In genomic region chr7:62208529-62208928, GRCm38 (mm10) we compare ENCODE assay signal across 12 mouse cellular contexts.
DNase-seq lines count a peak whose midpoint lies in the region; ATAC-seq and TF ChIP-seq lines count a peak whose summit lies in the region.
"Had no signal": no experiment of that assay in that cellular context is flagged by ENCODE, and none has a peak within 500 bp of the region (broad histone marks: within the 10 kb centered on the region; RNA-seq: fewer than 3 reads in every experiment).

No protein-coding gene starts in this region.

- DNase-seq in kidney, adult 9 months, result no peak
- no peak for DNase-seq in embryonic facial prominence, embryonic 14.5 days (ENCODE audit: low spot score)
- DNase-seq in hindbrain, embryonic 11.5 days (ENCODE audit: low spot score), result no peak
- DNase-seq in midbrain, embryonic 14.5 days, result peak; percentile 9
- DNase-seq in thymus, adult 2 months, result no peak
- no peak for DNase-seq in left cerebral cortex, postnatal 4 days
- DNase-seq in urinary bladder, postnatal 36 days (ENCODE audit: low spot score in 2 of 2), result no peak
- DNase-seq: gastrocnemius, postnatal 10 days; liver, postnatal 0 days; thymus, postnatal 25 days had no signal

- peak overlapping the region; percentile 43 for H3K4me2 ChIP-seq in kidney, embryonic 15.5 days
- peak overlapping the region; percentile 47 for H3K4me2 ChIP-seq in embryonic facial prominence, embryonic 14.5 days (ENCODE audit: low read depth, low read length)
- peak overlapping the region; percentile 30 for H3K4me2 ChIP-seq in hindbrain, embryonic 11.5 days (replicated peaks; ENCODE audit: low read depth, low read length)
- H3K4me2 ChIP-seq in midbrain, embryonic 14.5 days (ENCODE audit: low read length), result peak overlapping the region; percentile 59

- intact Hi-C loops in left cerebral cortex, postnatal 4 days (cut with DNase I), result no loop called here

- H3K9ac ChIP-seq in kidney, embryonic 15.5 days, result no peak overlapping the region
- H3K9ac ChIP-seq in embryonic facial prominence, embryonic 14.5 days (ENCODE audit: low read depth, low read length), result peak overlapping the region; percentile 40
- H3K9ac ChIP-seq in hindbrain, embryonic 11.5 days (ENCODE audit: low read depth, low read length), result no peak overlapping the region
- no peak overlapping the region for H3K9ac ChIP-seq in midbrain, embryonic 14.5 days (replicated peaks; ENCODE audit: low read length)
- H3K9ac ChIP-seq: liver, postnatal 0 days had no signal

- H3K4me3 ChIP-seq in kidney, embryonic 15.5 days (replicated peaks), result 0 out of 2 replicates have a peak overlapping the region, but pooled peaks have one; percentile 6
- H3K4me3 ChIP-seq in embryonic facial prominence, embryonic 14.5 days (ENCODE audit: low read depth, low read length), result peak overlapping the region; percentile 16
- 0 out of 2 replicates have a peak overlapping the region, but pooled peaks have one; percentile 10 for H3K4me3 ChIP-seq in hindbrain, embryonic 11.5 days (ENCODE audit: low read depth, low read length)
- peak overlapping the region; percentile 31 for H3K4me3 ChIP-seq in midbrain, embryonic 14.5 days (replicated peaks; ENCODE audit: low read depth, low read length)
- no peak overlapping the region for H3K4me3 ChIP-seq in thymus, adult 2 months (ENCODE audit: control insufficient read depth, insufficient read depth, low read length)

- no peak for TF ChIP-seq POLR2A in thymus, adult 2 months (IDR thresholded peaks at IDR 0.05; ENCODE audit: control insufficient read depth, extremely low read depth, insufficient read depth, low read length, poor library complexity)

- no peaks in the 10 kb centered on the region for H3K36me3 ChIP-seq in kidney, embryonic 15.5 days
- no peaks in the 10 kb centered on the region for H3K36me3 ChIP-seq in embryonic facial prominence, embryonic 14.5 days (ENCODE audit: control insufficient read depth, insufficient read depth, low read length)
- H3K36me3 ChIP-seq in hindbrain, embryonic 11.5 days (ENCODE audit: control insufficient read depth, insufficient read depth, low read length), result no peaks in the 10 kb centered on the region
- peaks cover 16% of the 10 kb centered on the region for H3K36me3 ChIP-seq in midbrain, embryonic 14.5 days (ENCODE audit: control insufficient read depth, insufficient read depth, low read length)
- no peaks in the 10 kb centered on the region for H3K36me3 ChIP-seq in thymus, adult 2 months (ENCODE audit: control insufficient read depth, insufficient read depth, low read length)

- H3K4me1 ChIP-seq in kidney, embryonic 15.5 days, result no peaks in the 10 kb centered on the region
- H3K4me1 ChIP-seq in embryonic facial prominence, embryonic 14.5 days (ENCODE audit: control insufficient read depth, insufficient read depth, low read length), result no peaks in the 10 kb centered on the region
- no peaks in the 10 kb centered on the region for H3K4me1 ChIP-seq in hindbrain, embryonic 11.5 days (replicated peaks; ENCODE audit: control insufficient read depth, insufficient read depth, low read length)
- H3K4me1 ChIP-seq in midbrain, embryonic 14.5 days (ENCODE audit: control insufficient read depth, insufficient read depth, low read length), result 0 out of 2 replicates have a peak, but pooled peaks cover 3% of the 10 kb centered on the region
- H3K4me1 ChIP-seq in thymus, adult 2 months (replicated peaks; ENCODE audit: control insufficient read depth, insufficient read depth, low read length), result no peaks in the 10 kb centered on the region

- TF ChIP-seq CTCF in thymus, adult 2 months (IDR thresholded peaks at IDR 0.05; ENCODE audit: borderline replicate concordance, control insufficient read depth, extremely low read depth, insufficient read depth, low read length, poor library complexity), result no peak

- H3K27me3 ChIP-seq in kidney, embryonic 15.5 days, result no peaks in the 10 kb centered on the region
- H3K27me3 ChIP-seq in embryonic facial prominence, embryonic 14.5 days (replicated peaks; ENCODE audit: control insufficient read depth, insufficient read depth, low read length), result no peaks in the 10 kb centered on the region
- H3K27me3 ChIP-seq in hindbrain, embryonic 11.5 days (ENCODE audit: control insufficient read depth, insufficient read depth, low read length), result no peaks in the 10 kb centered on the region
- no peaks in the 10 kb centered on the region for H3K27me3 ChIP-seq in midbrain, embryonic 14.5 days (ENCODE audit: control insufficient read depth, insufficient read depth, low read length)
- no peaks in the 10 kb centered on the region for H3K27me3 ChIP-seq in thymus, adult 2 months (ENCODE audit: control insufficient read depth, insufficient read depth, low read length)
- H3K27me3 ChIP-seq: CH12.LX had no signal

- H3K9me3 ChIP-seq in kidney, embryonic 15.5 days (replicated peaks), result no peaks in the 10 kb centered on the region
- no peaks in the 10 kb centered on the region for H3K9me3 ChIP-seq in embryonic facial prominence, embryonic 14.5 days (ENCODE audit: control insufficient read depth, low read length)
- H3K9me3 ChIP-seq in hindbrain, embryonic 11.5 days (ENCODE audit: control insufficient read depth, low read length), result no peaks in the 10 kb centered on the region
- H3K9me3 ChIP-seq in midbrain, embryonic 14.5 days (ENCODE audit: control insufficient read depth, low read length), result no peaks in the 10 kb centered on the region

- ATAC-seq in kidney, embryonic 15.5 days (replicated peaks; ENCODE audit: low FRiP score), result no peak
- no peak for ATAC-seq in embryonic facial prominence, embryonic 14.5 days (ENCODE audit: low read depth)
- no peak for ATAC-seq in hindbrain, embryonic 11.5 days (ENCODE audit: low FRiP score)
- ATAC-seq in midbrain, embryonic 14.5 days (ENCODE audit: low FRiP score, low TSS enrichment), result no peak
- ATAC-seq: liver, postnatal 0 days had no signal

- H3K27ac ChIP-seq in kidney, embryonic 15.5 days, result no peak overlapping the region
- H3K27ac ChIP-seq in embryonic facial prominence, embryonic 14.5 days (replicated peaks; ENCODE audit: low read depth, low read length), result no peak overlapping the region
- no peak overlapping the region for H3K27ac ChIP-seq in hindbrain, embryonic 11.5 days (ENCODE audit: low read depth, low read length)
- no peak overlapping the region for H3K27ac ChIP-seq in midbrain, embryonic 14.5 days (replicated peaks; ENCODE audit: low read depth, low read length)
- H3K27ac ChIP-seq in thymus, adult 2 months (ENCODE audit: control insufficient read depth, insufficient read depth, low read length), result no peak overlapping the region
